Mouse (Mus musculus) forebrain, postnatal 0 days (tissue): ENCODE data around the gene Gm3252. TPM values are rescaled to one million over a fixed set of nuclear protein-coding genes. Genes with fewer than 3 reads are reported as not detected.
"Not testable (repeated sequence)": the region's sequence is repeated elsewhere in the genome, so short reads cannot be mapped to it uniquely, and the experiment has no call there.

ENCODE experiments used
- ATAC-seq: fragments of 200-750 bp; cut with Nextera tagmentation; 2 replicates; pipeline ENCODE4 v1.8.0; 2017; ENCODE audit warnings: mild to moderate bottlenecking, moderate library complexity
- DNase-seq: peaks from one replicate; pipeline ENCODE4 v3.0.0-alpha.2; 2015
- H3K27ac ChIP-seq: fragments of 300-500 bp; sonication (generic); 2 replicates; pipeline ENCODE4 v1.5.1; 2014; ENCODE audit warnings: low read depth, mild to moderate bottlenecking, antibody characterized with exemption, low read length, moderate library complexity, mixed read lengths
- H3K27me3 ChIP-seq: fragments of 300-500 bp; sonication (generic); 2 replicates; pipeline ENCODE4 v1.6.1; 2014; ENCODE audit warnings: mild to moderate bottlenecking, low read length, mixed read lengths; ENCODE audit not compliant: insufficient read depth
- H3K36me3 ChIP-seq: fragments of 300-500 bp; sonication (generic); 2 replicates; pipeline ENCODE4 v1.6.1; 2014; ENCODE audit warnings: mild to moderate bottlenecking, moderate library complexity; ENCODE audit not compliant: insufficient read depth
- H3K4me1 ChIP-seq: fragments of 300-500 bp; sonication (generic); 2 replicates; pipeline ENCODE4 v1.6.1; 2014; ENCODE audit warnings: antibody characterized with exemption; ENCODE audit not compliant: insufficient read depth
- H3K4me2 ChIP-seq: fragments of 300-500 bp; sonication (generic); 2 replicates; pipeline ENCODE4 v1.6.1; 2014; ENCODE audit warnings: low read depth, mild to moderate bottlenecking, moderate library complexity
- H3K4me3 ChIP-seq: fragments of 300-500 bp; sonication (generic); 2 replicates; pipeline ENCODE4 v1.5.1; 2014; ENCODE audit warnings: low read depth, low read length, mixed read lengths
- H3K9ac ChIP-seq: fragments of 300-500 bp; sonication (generic); 2 replicates; pipeline ENCODE4 v1.6.1; 2014; ENCODE audit warnings: mild to moderate bottlenecking
- H3K9me3 ChIP-seq: fragments of 300-500 bp; sonication (generic); 2 replicates; pipeline ENCODE4 v1.6.1; 2016; ENCODE audit warnings: low read length
- WGBS: fragments of 180-500 bp; shearing (Covaris S2); extraction: QIAGEN DNeasy Blood & Tissue Kit; methylation state at CpG from one replicate; pipeline ENCODE4 v1.1.7; 2014; 5-methylcytosine and 5-hydroxymethylcytosine counted together
- polyA plus RNA-seq: library from polyadenylated mRNA; unstranded; fragments of >200 nt; fragmentation: Nextera tagmentation; extraction: Ambion mirVana; gene quantifications from 2 replicates; pipeline ENCODE4 v1.2.1, GENCODE M21; 2015
- total RNA-seq: library from RNA; depleted of rRNA; stranded (reverse); fragments of >200 nt; gene quantifications from 2 replicates; pipeline ENCODE4 v1.2.3, GENCODE M21; 2014; rRNA removed

The Gm3252 gene
- total RNA-seq: 4.8 and 5.0 TPM in 2 replicates
- polyA plus RNA-seq: 3.5 and 3.8 TPM in 2 replicates

GRCm38 (mm10) chr14:4726038-4726880 is at the start of gene Gm3252:
Gm3252 (plus strand) TSS chr14:4726775.
- H3K4me1 ChIP-seq, H3K36me3 ChIP-seq, H3K27ac ChIP-seq, ATAC-seq, H3K27me3 ChIP-seq, H3K9me3 ChIP-seq: not testable (repeated sequence)
- DNase-seq: peak; percentile 1
- Histone ChIP-seq H3K4me2 (peak within 1 kb of the TSS; percentile 44), H3K9ac (peak within 1 kb of the TSS; percentile 33; the same call in 1 of the 2 replicates), H3K4me3 (peak within 1 kb of the TSS; percentile 25)
- WGBS: 3% methylated on average over 11 of the region's 47 CpGs

DNA sequence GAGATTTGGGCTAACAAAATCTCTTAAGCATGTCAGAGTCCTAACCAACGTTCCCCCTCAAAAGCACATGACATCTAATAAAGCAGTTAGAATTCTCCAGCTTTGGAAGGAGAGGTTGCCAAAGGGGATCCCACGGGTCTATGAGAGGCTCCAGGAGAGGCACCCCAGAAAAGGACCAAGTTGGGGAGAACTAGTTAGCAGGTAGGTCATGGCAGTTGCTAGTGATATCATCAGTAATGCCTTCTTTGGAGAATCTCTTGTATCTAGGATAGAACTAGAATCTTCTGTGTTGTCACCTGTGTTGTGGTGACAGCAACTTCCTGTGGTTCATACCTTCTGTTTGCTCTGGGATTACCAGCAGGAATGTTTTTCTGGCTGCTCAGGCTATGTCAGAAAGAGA is 17.6 kb upstream of the Gm3252 start, which contains the start of gene Gm7876:
Gene Gm7876 (plus strand): TSS at position 301 of the 400 bp plus-strand sequence.
- not testable (repeated sequence) for H3K9ac ChIP-seq, H3K4me1 ChIP-seq, H3K27ac ChIP-seq, H3K4me3 ChIP-seq, H3K36me3 ChIP-seq, DNase-seq, H3K4me2 ChIP-seq, H3K9me3 ChIP-seq, H3K27me3 ChIP-seq, ATAC-seq
- WGBS: 84% methylated on average over 1 of the region's 2 CpGs

DNA sequence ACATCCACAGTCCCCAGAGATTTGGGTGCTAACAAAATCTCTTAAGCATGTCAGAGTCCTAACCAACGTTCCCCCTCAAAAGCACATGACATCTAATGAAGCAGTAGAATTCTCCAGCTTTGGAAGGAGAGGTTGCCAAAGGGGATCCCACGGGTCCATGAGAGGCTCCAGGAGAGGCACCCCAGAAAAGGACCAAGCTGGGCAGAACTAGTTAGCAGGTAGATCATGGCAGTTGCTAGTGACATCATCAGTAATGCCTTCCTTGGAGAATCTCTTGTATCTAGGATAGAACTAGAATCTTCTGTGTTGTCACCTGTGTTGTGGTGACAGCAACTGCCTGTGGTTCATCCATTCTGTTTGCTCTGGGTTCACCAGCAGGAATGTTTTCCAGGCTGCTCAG is 49.5 kb downstream of the Gm3252 start, which contains the start of gene Gm9602:
Gene Gm9602 (plus strand): TSS at position 301 of the 400 bp plus-strand sequence.
- H3K9me3 ChIP-seq, H3K9ac ChIP-seq, H3K27ac ChIP-seq, H3K36me3 ChIP-seq, ATAC-seq, H3K4me3 ChIP-seq, DNase-seq, H3K4me1 ChIP-seq, H3K4me2 ChIP-seq, H3K27me3 ChIP-seq: not testable (repeated sequence)
- WGBS: no CpG with 5 or more reads among the region's 2 CpGs

Other genes starting within 250 kb of the Gm3252 start
- not detected in 2 replicates for gene Gm3182, start 245.0 kb upstream of the Gm3252 start, total RNA-seq
- gene Gm3182, start 245.0 kb upstream of the Gm3252 start, polyA plus RNA-seq: not detected in 2 replicates
- not detected in 2 replicates for gene Gm3047, start 171.4 kb upstream of the Gm3252 start, total RNA-seq
- gene Gm3047, start 171.4 kb upstream of the Gm3252 start, polyA plus RNA-seq: not detected in 2 replicates
- not detected in 2 replicates for gene Gm8159, start 94.4 kb upstream of the Gm3252 start, total RNA-seq
- gene Gm8159, start 94.4 kb upstream of the Gm3252 start, polyA plus RNA-seq: not detected in 2 replicates
- gene Gm3239, start 62.6 kb upstream of the Gm3252 start, total RNA-seq: 1.9 and 3.0 TPM in 2 replicates
- 0.50 and 1.4 TPM in 2 replicates for gene Gm3239, start 62.6 kb upstream of the Gm3252 start, polyA plus RNA-seq
- not detected in 2 replicates for gene Gm7876, start 17.5 kb upstream of the Gm3252 start, total RNA-seq
- gene Gm7876, start 17.5 kb upstream of the Gm3252 start, polyA plus RNA-seq: not detected in 2 replicates
- not detected in 2 replicates for gene Gm9602, start 49.6 kb downstream of the Gm3252 start, total RNA-seq
- gene Gm9602, start 49.6 kb downstream of the Gm3252 start, polyA plus RNA-seq: not detected in 2 replicates
- gene Gm3269, start 111.3 kb downstream of the Gm3252 start, total RNA-seq: not detected in 2 replicates
- not detected in 2 replicates for gene Gm3269, start 111.3 kb downstream of the Gm3252 start, polyA plus RNA-seq
- 2.2 and 6.8 TPM in 2 replicates for gene Gm3264, start 128.8 kb downstream of the Gm3252 start, total RNA-seq
- 4.2 and 4.6 TPM in 2 replicates for gene Gm3264, start 128.8 kb downstream of the Gm3252 start, polyA plus RNA-seq
- gene Gm3278, start 165.6 kb downstream of the Gm3252 start, total RNA-seq: 0.15 and 0.33 TPM in 2 replicates
- gene Gm3278, start 165.6 kb downstream of the Gm3252 start, polyA plus RNA-seq: 0.16 and 0.20 TPM in 2 replicates